Mouse (Mus musculus) small intestine, adult 2 months (tissue): ENCODE data around the gene AL732309.1.

Experiments
- CTCF ChIP-seq: fragments of 200-500 bp; IDR thresholded peaks from 2 replicates; pipeline ENCODE4 v1.5.1; 2012; ENCODE audit warnings: low read depth, mild to moderate bottlenecking, control low read depth, inconsistent platforms, low read length, moderate library complexity, mixed read lengths; ENCODE audit not compliant: insufficient replicate concordance, insufficient read length; ENCODE audit errors: extremely low read depth
- POLR2A ChIP-seq: fragments of 200-500 bp; IDR thresholded peaks from 2 replicates; pipeline ENCODE4 v1.6.1; 2012; ENCODE audit warnings: low read depth, mild to moderate bottlenecking, control low read depth, inconsistent platforms, low read length, moderate library complexity

- TF ChIP-seq CTCF: no peak
- TF ChIP-seq POLR2A: peak; percentile 63
Measured at GRCm38 (mm10) chr2:25196172-25196954, 50.3 kb downstream of the AL732309.1 start, which contains the start of gene Tor4a.
